Mouse (Mus musculus) E14TG2a.4 (cell line): ENCODE data around the gene 2200002J24Rik.
"Not testable (repeated sequence)": the region's sequence is repeated elsewhere in the genome, so short reads cannot be mapped to it uniquely, and the experiment has no call there.

Source experiments
- H3K27me3 ChIP-seq: 2 replicates; pipeline ENCODE4 v1.6.1; 2014; ENCODE audit warnings: low read length, control low read depth; ENCODE audit not compliant: insufficient read depth
- H3K36me3 ChIP-seq: 2 replicates; pipeline ENCODE4 v1.6.1; 2014; ENCODE audit warnings: low read length, control low read depth; ENCODE audit not compliant: insufficient read depth
- H3K4me1 ChIP-seq: replicated peaks from 2 replicates; pipeline ENCODE4 v1.6.1; 2014; ENCODE audit warnings: low read depth, low read length, control low read depth
- H3K4me3 ChIP-seq: replicated peaks from 2 replicates; pipeline ENCODE4 v1.5.1; 2014; ENCODE audit warnings: mild to moderate bottlenecking, low read length
- H3K9me3 ChIP-seq: 2 replicates; pipeline ENCODE4 v1.6.1; 2014; ENCODE audit warnings: low read length, control low read depth
- CTCF ChIP-seq: conservative IDR thresholded peaks from 2 replicates; pipeline ENCODE4 v1.5.1; 2014; ENCODE audit warnings: low read length
- NANOG ChIP-seq: IDR thresholded peaks from 2 replicates; pipeline ENCODE4 v1.6.1; 2014; ENCODE audit warnings: borderline replicate concordance, low read length, mixed read lengths
- POU5F1 ChIP-seq: IDR thresholded peaks from 2 replicates; pipeline ENCODE4 v1.6.1; 2014; ENCODE audit warnings: low read length, borderline replicate concordance

The 2200002J24Rik gene

GRCm38 (mm10) chr7:30736211-30736610 is 37.5 kb downstream of the 2200002J24Rik start:
- no peaks in the 10 kb centered on the region for H3K27me3 ChIP-seq
- peaks cover 9% of the 10 kb centered on the region; the same call in 1 of the 2 replicates for H3K4me1 ChIP-seq
- no peak for TF ChIP-seq NANOG
- TF ChIP-seq CTCF = peak; percentile 27; the same call in 1 of the 2 replicates
- no peak for TF ChIP-seq POU5F1
- peaks cover 57% of the 10 kb centered on the region for H3K36me3 ChIP-seq
- no peaks in the 10 kb centered on the region for H3K9me3 ChIP-seq
- no peak overlapping the region for H3K4me3 ChIP-seq

GRCm38 (mm10) chr7:30742570-30742969 is 43.8 kb downstream of the 2200002J24Rik start:
- not testable (repeated sequence) for H3K27me3 ChIP-seq, H3K36me3 ChIP-seq, H3K4me3 ChIP-seq, H3K9me3 ChIP-seq, H3K4me1 ChIP-seq

GRCm38 (mm10) chr7:30743617-30744016 is 44.9 kb downstream of the 2200002J24Rik start, which contains the start of gene Gapdhs:
Gapdhs (minus strand) TSS chr7:30743681.
- not testable (repeated sequence) for H3K4me3 ChIP-seq, H3K9me3 ChIP-seq, H3K36me3 ChIP-seq, H3K27me3 ChIP-seq, H3K4me1 ChIP-seq

- TF ChIP-seq NANOG (no peak), CTCF (0 out of 2 replicates have a peak, but pooled peaks have one; percentile 6)
- peaks cover 4% of the 10 kb centered on the region; the same call in 1 of the 2 replicates for H3K4me1 ChIP-seq
- H3K4me3 ChIP-seq = no peak overlapping the region
- no peaks in the 10 kb centered on the region for H3K36me3 ChIP-seq
- H3K9me3 ChIP-seq = no peaks in the 10 kb centered on the region
- 0 out of 2 replicates have a peak, but pooled peaks cover 3% of the 10 kb centered on the region for H3K27me3 ChIP-seq
Observed at GRCm38 (mm10) chr7:30744022-30744598, 45.4 kb downstream of the 2200002J24Rik start.

GRCm38 (mm10) chr7:30747525-30748204 is 48.9 kb downstream of the 2200002J24Rik start:
- TF ChIP-seq POU5F1 (no peak), CTCF (peak; percentile 55), NANOG (no peak)
- peaks cover 28% of the 10 kb centered on the region for H3K4me1 ChIP-seq
- no peaks in the 10 kb centered on the region for H3K36me3 ChIP-seq
- H3K27me3 ChIP-seq = peaks cover 3% of the 10 kb centered on the region; the same call in 1 of the 2 replicates
- H3K9me3 ChIP-seq = no peaks in the 10 kb centered on the region
- no peak overlapping the region for H3K4me3 ChIP-seq
